Mouse (Mus musculus) midbrain, embryonic 14.5 days (tissue): Measurements from ENCODE around the gene Uhrf2. TPM values are rescaled to one million over a fixed set of nuclear protein-coding genes. Genes with fewer than 3 reads are reported as not detected.

ENCODE experiments used
- ATAC-seq: fragments of 200-750 bp; cut with Nextera tagmentation; 2 replicates; pipeline ENCODE4 v1.8.0; 2017; ENCODE audit warnings: moderate number of reproducible peaks, moderate library complexity; ENCODE audit not compliant: low FRiP score, low TSS enrichment
- DNase-seq: peaks from one replicate; pipeline ENCODE4 v3.0.0-alpha.2; 2015
- H3K27ac ChIP-seq: fragments of 300-500 bp; sonication (generic); replicated peaks from 2 replicates; pipeline ENCODE4 v1.5.1; 2014; ENCODE audit warnings: mild to moderate bottlenecking, low read depth, low read length, moderate library complexity
- H3K27me3 ChIP-seq: fragments of 300-500 bp; sonication (generic); 2 replicates; pipeline ENCODE4 v1.6.1; 2014; ENCODE audit warnings: low read length, control low read depth, mixed read lengths; ENCODE audit not compliant: control insufficient read depth, insufficient read depth
- H3K36me3 ChIP-seq: fragments of 300-500 bp; sonication (generic); 2 replicates; pipeline ENCODE4 v1.6.1; 2014; ENCODE audit warnings: low read length, control low read depth; ENCODE audit not compliant: control insufficient read depth, insufficient read depth
- H3K4me1 ChIP-seq: fragments of 300-500 bp; sonication (generic); 2 replicates; pipeline ENCODE4 v1.6.1; 2014; ENCODE audit warnings: mild to moderate bottlenecking, antibody characterized with exemption, low read length, control low read depth; ENCODE audit not compliant: control insufficient read depth, insufficient read depth
- H3K4me2 ChIP-seq: fragments of 300-500 bp; sonication (generic); 2 replicates; pipeline ENCODE4 v1.6.1; 2014; ENCODE audit warnings: mild to moderate bottlenecking, low read length, moderate library complexity
- H3K4me3 ChIP-seq: fragments of 300-500 bp; sonication (generic); replicated peaks from 2 replicates; pipeline ENCODE4 v1.5.1; 2014; ENCODE audit warnings: low read depth, low read length
- H3K9ac ChIP-seq: fragments of 300-500 bp; sonication (generic); replicated peaks from 2 replicates; pipeline ENCODE4 v1.6.1; 2014; ENCODE audit warnings: mild to moderate bottlenecking, low read length, moderate library complexity
- H3K9me3 ChIP-seq: fragments of 300-500 bp; sonication (generic); 2 replicates; pipeline ENCODE4 v1.6.1; 2016; ENCODE audit warnings: low read length, control low read depth, mixed read lengths; ENCODE audit not compliant: control insufficient read depth
- WGBS: fragments of 180-500 bp; shearing (Covaris S2); extraction: QIAGEN DNeasy Blood & Tissue Kit; methylation state at CpG from one replicate; pipeline ENCODE4 v1.1.7; 2014; 5-methylcytosine and 5-hydroxymethylcytosine counted together
- polyA plus RNA-seq: library from polyadenylated mRNA; unstranded; fragments of >200 nt; fragmentation: Nextera tagmentation; extraction: Ambion mirVana; gene quantifications from 2 replicates; pipeline ENCODE4 v1.2.1, GENCODE M21; 2014

The Uhrf2 gene
- polyA plus RNA-seq, 1 experiment from 2014 or later = 67.3 TPM

DNA sequence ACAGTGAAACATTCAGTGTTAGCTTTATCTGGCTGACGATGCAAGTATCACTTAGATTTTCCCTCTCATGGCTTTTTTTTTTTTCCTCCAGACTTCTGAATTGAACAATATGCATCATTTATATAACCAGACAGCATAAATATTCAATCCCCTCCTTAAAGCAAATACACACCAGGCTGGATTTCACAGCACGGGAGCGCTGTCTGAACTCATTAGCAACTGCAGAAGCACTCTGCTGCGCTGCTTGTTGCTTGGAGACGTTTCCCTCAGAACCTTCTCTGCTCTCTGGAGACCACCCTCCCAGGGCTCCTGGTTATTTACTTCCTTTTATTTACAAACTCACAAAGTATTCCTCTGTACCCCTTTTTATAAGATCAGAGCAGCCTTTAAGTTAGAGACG is 78.8 kb downstream of the Uhrf2 start:
- Histone ChIP-seq H3K4me2 (peak overlapping the region; percentile 13; the same call in 1 of the 2 replicates), H3K9me3 (no peaks in the 10 kb centered on the region), H3K36me3 (no peaks in the 10 kb centered on the region), H3K27ac (peak overlapping the region; percentile 84), H3K27me3 (no peaks in the 10 kb centered on the region), H3K9ac (no peak overlapping the region), H3K4me3 (no peak overlapping the region), H3K4me1 (peaks cover 34% of the 10 kb centered on the region)
- DNase-seq (peak; percentile 84), ATAC-seq (peak; percentile 66; the same call in 1 of the 2 replicates)
- WGBS = 21% methylated on average over 6 of the region's 6 CpGs

GRCm38 (mm10) chr19:30111421-30111820 is 81.1 kb downstream of the Uhrf2 start:
- Histone ChIP-seq H3K36me3 (no peaks in the 10 kb centered on the region), H3K9me3 (no peaks in the 10 kb centered on the region), H3K4me3 (no peak overlapping the region), H3K27me3 (no peaks in the 10 kb centered on the region), H3K4me1 (peaks cover 55% of the 10 kb centered on the region), H3K9ac (no peak overlapping the region), H3K27ac (no peak overlapping the region), H3K4me2 (no peak overlapping the region)
- ATAC-seq (no peak), DNase-seq (no peak)
- 96% methylated on average over 3 of the region's 3 CpGs for WGBS

DNA sequence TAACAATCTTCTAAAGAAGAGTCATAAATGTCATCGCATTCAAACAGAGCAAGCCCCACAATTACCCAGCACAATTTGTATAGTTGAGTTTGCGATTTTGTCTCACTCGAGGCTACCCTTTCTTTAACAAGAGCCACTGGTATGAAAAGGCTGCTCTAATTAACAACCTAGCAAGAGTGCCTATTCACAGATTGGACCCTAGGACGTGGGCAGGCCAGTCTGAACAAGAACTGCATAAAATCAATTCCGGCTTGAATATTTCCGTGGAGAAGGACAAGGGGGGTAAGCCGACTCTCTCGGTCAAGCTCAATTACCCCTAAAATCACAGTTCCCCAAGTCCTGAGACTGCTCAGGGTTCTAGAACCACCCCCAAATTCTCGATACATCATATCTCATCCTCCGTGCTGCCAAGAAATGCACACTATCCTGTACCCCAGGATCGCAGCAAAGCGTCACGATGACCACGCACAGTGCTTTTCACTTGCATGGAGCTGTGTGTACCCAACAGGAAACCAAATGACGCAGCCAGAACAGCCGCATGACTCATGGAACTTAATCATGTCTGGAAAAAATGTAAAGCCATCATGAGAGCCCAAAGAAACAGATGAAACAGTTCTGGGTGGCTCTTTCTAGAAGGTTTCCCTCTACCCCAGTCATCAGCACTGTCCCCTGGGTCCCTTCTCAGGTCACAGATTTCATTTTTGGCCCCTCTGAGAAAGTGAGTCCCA is 82.8 kb downstream of the Uhrf2 start:
- Histone ChIP-seq H3K4me3 (no peak overlapping the region), H3K9ac (no peak overlapping the region), H3K4me1 (peaks cover 57% of the 10 kb centered on the region), H3K4me2 (no peak overlapping the region), H3K27ac (no peak overlapping the region), H3K27me3 (no peaks in the 10 kb centered on the region), H3K9me3 (no peaks in the 10 kb centered on the region), H3K36me3 (no peaks in the 10 kb centered on the region)
- ATAC-seq (no peak), DNase-seq (no peak)
- 83% methylated on average over 16 of the region's 16 CpGs for WGBS

DNA sequence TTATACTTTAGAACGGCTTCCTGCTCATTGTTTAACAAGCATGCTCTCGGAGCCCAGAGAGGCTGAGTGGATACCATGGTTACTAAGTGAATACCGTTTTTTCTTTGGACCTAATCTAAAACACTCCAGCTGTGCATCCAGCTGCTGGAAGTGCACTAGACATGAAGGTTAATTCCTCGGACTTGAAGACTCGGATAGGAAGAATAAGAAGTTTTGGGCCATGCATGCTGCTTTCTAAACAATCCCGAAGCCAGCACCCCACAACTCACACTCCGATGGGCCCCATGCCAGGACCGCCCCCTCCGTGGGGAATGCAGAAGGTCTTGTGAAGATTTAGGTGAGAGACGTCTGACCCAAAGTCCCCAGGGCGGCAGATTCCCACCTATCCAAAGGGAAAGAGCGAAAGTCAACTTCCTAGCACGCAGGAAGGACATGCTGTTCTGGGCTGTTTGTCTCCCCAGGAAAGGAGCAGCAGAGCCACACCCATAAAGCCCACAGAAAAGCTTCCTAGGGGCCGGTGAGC is 84.7 kb downstream of the Uhrf2 start:
- Histone ChIP-seq H3K9ac (no peak overlapping the region), H3K4me2 (peak overlapping the region; percentile 22; the same call in 1 of the 2 replicates), H3K36me3 (no peaks in the 10 kb centered on the region), H3K27me3 (no peaks in the 10 kb centered on the region), H3K4me1 (peaks cover 57% of the 10 kb centered on the region), H3K4me3 (no peak overlapping the region), H3K9me3 (no peaks in the 10 kb centered on the region), H3K27ac (peak overlapping the region; percentile 49; the same call in 1 of the 2 replicates)
- 30% methylated on average over 14 of the region's 14 CpGs for WGBS
- no peak for ATAC-seq
- DNase-seq = peak; percentile 69

DNA sequence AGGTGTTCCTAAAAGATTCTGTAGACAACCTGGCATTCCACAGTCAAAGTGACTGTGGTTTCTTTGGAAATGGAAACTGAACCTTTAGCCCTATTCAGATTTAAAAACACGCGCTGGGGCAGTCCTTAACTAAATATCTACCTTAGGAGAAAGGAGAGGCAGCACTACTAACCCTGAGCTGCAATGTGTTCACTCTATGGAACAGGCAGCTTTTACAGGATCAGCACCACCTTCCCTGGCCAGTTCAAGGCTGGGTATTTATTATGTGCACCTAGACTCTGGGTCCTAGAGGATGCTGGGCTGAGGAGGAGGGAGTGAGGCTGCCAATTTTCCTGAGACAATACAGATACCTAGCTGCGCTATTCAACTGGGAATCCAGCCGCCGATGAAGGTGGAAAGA is 85.3 kb downstream of the Uhrf2 start:
- Histone ChIP-seq H3K27ac (peak overlapping the region; percentile 45; the same call in 1 of the 2 replicates), H3K27me3 (no peaks in the 10 kb centered on the region), H3K9me3 (no peaks in the 10 kb centered on the region), H3K9ac (no peak overlapping the region), H3K4me2 (no peak overlapping the region), H3K4me1 (peaks cover 58% of the 10 kb centered on the region), H3K36me3 (no peaks in the 10 kb centered on the region), H3K4me3 (no peak overlapping the region)
- DNase-seq = no peak
- ATAC-seq = no peak
- WGBS = 78% methylated on average over 5 of the region's 5 CpGs

GRCm38 (mm10) chr19:30117241-30117640 is 86.9 kb downstream of the Uhrf2 start:
- H3K4me3 ChIP-seq = no peak overlapping the region
- no peaks in the 10 kb centered on the region for H3K27me3 ChIP-seq
- ATAC-seq (peak; percentile 14; the same call in 1 of the 2 replicates), DNase-seq (peak; percentile 59)
- H3K9me3 ChIP-seq = no peaks in the 10 kb centered on the region
- H3K36me3 ChIP-seq = no peaks in the 10 kb centered on the region
- 53% methylated on average over 4 of the region's 4 CpGs for WGBS
- H3K4me2 ChIP-seq = peak overlapping the region; percentile 40; the same call in 1 of the 2 replicates
- H3K27ac ChIP-seq = peak overlapping the region; percentile 92
- peaks cover 58% of the 10 kb centered on the region for H3K4me1 ChIP-seq
- no peak overlapping the region for H3K9ac ChIP-seq

DNA sequence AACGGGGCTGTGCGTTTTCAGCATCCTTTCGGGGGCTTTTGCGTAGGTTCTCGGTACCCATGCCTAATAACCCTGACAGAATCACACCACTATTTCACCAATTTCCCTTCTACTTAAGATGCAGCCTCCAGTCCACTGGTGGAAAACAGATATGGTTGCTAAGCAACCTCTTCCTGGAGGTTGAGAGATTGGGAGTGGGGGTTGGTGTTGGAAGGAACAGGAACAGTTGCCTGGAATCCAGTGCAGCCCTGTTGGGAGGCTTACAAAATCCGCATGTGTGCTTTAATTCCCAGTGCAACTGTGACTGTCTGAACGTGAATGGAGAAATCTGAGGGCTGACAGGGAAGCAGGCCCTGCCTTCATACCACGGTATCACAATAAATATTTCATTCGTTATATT is 87.5 kb downstream of the Uhrf2 start:
- peak overlapping the region; percentile 16; the same call in 1 of the 2 replicates for H3K9ac ChIP-seq
- H3K27ac ChIP-seq = peak overlapping the region; percentile 92
- no peaks in the 10 kb centered on the region for H3K9me3 ChIP-seq
- DNase-seq = peak; percentile 91
- H3K4me1 ChIP-seq = peaks cover 58% of the 10 kb centered on the region
- H3K36me3 ChIP-seq = no peaks in the 10 kb centered on the region
- ATAC-seq = peak; percentile 84
- WGBS = 15% methylated on average over 9 of the region's 9 CpGs
- no peak overlapping the region for H3K4me3 ChIP-seq
- peak overlapping the region; percentile 40 for H3K4me2 ChIP-seq
- H3K27me3 ChIP-seq = no peaks in the 10 kb centered on the region

DNA sequence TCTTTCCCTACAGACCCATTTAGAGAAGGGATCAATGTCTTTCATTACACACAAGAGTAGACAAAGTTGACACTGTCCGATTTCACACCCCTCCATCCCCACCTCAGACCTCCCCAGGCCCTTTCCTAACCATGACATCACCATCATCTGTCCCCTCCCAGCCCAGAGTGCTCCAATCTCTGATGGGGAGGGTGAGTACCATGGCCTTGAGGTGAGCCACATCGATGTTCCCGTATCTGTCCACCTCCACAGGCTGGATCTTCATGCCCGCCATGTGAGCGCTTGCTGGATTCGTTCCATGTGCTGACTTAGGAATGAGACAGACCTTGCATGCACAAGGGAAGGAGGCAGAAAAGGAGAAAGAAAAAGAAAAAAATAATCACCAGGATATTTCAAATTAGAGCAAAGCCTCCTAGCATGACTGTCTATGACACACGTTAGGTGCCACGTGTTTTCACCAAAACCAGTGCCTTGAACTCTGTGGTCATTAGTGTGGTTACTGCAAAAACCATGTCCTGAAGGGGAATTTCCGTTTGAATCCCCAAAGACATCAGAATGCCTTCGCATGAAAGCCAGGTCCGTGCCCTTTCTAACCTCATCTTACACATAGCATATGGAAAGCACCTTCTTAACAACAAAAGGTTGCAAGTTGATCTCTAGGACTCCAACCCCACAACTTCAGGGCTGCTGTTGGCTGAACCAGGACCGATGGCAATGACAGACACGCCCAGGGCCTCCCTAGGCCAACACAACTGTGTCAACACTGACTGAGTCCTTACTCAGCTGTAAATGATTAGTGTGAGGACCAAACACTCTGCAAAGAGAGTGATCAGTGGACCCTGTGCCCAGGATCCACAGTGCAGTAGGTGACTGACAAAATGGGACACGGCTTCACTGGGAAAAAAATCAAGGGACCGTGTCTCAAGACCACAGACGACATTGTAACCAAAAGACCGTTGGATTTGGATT is 88.3 kb downstream of the Uhrf2 start:
- Histone ChIP-seq H3K4me2 (peak overlapping the region; percentile 40), H3K4me3 (no peak overlapping the region), H3K9me3 (no peaks in the 10 kb centered on the region), H3K27me3 (no peaks in the 10 kb centered on the region), H3K36me3 (no peaks in the 10 kb centered on the region), H3K9ac (peak overlapping the region; percentile 16; the same call in 1 of the 2 replicates), H3K27ac (peak overlapping the region; percentile 92), H3K4me1 (peaks cover 58% of the 10 kb centered on the region)
- DNase-seq = peak; percentile 45
- ATAC-seq = peak; percentile 36; the same call in 1 of the 2 replicates
- 73% methylated on average over 17 of the region's 17 CpGs for WGBS
